Mouse (Mus musculus): ENCODE results near the gene Catip. TPM values are rescaled to one million over a fixed set of nuclear protein-coding genes. Genes with fewer than 3 reads are reported as not detected.

Catip gene
- total RNA-seq, 2 experiments from 2014 or later, result 0.82 to 1.5 TPM

DNA sequence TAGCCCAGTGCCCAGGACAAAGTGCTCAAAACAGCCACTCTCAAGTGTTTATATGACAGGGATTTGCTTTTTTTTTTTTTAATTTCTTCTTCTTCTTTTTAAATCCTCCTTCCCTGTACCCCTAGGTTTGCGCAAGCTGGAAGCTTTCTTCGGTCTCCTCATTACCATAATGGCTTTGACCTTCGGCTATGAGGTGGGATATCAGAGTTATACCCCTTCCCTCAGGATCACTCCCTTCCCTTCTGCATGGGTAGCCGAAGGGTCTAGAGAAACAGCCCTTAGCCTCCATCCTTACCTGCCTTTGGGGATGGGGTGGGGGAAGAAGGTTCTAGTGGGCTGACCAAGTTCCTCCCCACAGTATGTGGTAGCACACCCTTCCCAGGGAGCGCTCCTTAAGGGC is 18.6 kb downstream of the Catip start:
- DNase-seq (ENCODE audit: low spot score in 2 of 2), result no peak

DNA sequence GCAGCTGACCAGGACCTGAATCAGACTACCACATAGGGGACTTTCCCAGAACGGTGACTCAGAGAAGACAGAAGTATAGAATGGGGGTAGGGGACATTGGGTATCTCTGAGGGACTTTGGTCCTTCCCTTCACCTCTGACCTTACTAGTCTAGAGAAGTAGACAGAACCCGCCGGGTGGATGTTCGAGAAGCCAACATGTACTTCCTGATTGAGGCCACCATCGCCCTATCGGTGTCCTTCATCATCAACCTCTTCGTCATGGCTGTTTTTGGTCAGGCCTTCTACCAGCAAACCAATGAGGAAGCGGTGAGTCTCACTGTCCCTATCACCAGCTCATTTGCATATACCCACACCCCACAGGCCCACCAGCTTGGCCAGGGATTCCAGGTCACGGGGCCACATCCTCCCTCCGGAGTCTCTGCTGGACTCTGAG is 19.7 kb downstream of the Catip start:
- DNase-seq (ENCODE audit: low spot score in 2 of 2), result no peak

DNA sequence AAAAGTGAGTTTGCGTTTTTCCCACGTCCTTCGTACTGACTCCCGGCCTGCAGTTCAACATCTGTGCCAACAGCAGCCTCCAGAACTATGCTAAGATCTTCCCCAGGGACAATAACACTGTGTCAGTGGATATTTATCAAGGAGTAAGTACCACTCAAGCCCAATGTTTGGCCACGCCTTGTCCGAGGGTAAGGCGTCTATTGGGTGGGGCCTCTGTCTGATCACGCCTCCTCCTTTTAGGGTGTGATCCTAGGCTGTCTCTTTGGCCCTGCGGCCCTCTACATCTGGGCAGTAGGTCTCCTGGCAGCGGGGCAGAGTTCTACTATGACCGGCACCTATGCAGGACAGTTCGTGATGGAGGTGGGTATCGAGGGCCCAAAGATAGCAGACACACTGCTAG is 21.5 kb downstream of the Catip start:
- no peak for DNase-seq (ENCODE audit: low spot score in 2 of 2)

DNA sequence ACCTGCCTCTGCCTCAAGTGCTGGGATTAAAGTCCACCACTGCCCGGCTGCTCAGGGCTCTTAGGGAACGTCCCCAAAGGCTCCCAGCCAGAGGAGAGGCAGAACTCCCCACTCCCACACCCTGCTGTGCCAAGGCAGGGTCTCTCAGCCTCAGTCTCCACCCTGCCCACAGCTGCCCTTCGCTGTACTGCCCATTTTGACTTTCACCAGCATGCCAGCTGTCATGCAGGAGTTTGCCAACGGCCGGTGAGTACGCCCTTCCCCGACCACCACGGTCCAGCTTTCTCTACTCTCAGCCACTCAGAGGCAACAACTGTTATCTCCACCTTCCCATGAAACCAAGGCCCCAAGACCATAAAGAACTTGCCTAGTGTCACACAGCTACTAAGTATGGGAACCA is 22.6 kb downstream of the Catip start:
- no peak for DNase-seq (ENCODE audit: low spot score in 2 of 2)

DNA sequence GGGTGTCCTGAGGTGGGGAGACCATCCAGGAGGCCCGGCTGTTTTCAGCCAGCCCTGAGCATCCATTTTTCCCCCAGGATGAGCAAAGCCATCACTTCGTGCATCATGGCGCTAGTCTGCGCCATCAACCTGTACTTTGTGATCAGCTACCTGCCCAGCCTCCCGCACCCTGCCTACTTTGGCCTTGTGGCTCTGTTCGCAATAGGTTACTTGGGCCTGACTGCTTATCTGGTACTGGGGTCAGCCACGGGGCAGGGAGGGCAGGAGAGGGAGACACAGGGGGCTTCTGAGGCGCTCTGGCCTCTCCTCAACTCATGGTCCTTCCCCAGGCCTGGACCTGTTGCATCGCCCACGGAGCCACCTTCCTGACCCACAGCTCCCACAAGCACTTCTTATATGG is 23.2 kb downstream of the Catip start:
- no peak for DNase-seq (ENCODE audit: low spot score in 2 of 2)

DNA sequence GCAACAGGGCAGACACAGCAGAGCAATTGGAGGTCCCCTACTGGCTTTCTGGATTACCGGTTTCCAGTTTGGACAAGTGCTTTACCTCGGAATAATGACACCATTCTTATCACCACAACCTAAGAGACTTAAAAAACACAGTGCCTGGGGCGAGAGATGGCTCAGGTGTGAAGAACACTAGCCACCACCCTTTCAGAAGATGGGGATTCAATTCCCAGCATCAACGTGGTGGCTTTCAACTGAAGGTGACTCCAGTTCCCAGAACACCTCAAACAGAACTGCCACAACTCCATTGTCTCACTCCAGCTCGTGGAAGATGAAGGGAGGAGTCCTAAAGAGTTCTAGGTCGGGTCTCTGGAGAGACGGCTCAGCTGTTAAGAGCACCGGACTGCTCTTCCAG is 23.6 kb downstream of the Catip start:
- no peak for DNase-seq (ENCODE audit: low spot score in 2 of 2)

DNA sequence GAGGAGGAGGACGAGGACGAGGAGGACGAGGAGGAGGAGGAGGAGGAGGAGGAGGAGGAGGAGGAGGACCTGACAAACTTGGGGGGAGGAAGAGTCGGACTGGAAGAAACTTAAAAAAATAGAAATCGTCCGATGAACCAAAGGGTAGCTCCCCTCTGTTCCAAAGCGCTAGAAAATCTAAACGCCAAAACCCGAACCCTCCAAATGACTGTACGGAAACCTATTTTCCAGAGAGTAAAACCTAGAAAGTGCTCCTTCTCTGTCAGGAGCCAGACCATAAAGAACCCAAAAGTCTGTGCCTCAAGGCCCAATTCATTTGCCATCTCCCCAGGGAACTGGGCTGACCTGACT is 24.4 kb downstream of the Catip start:
- no peak for DNase-seq (ENCODE audit: low spot score in 2 of 2)

DNA sequence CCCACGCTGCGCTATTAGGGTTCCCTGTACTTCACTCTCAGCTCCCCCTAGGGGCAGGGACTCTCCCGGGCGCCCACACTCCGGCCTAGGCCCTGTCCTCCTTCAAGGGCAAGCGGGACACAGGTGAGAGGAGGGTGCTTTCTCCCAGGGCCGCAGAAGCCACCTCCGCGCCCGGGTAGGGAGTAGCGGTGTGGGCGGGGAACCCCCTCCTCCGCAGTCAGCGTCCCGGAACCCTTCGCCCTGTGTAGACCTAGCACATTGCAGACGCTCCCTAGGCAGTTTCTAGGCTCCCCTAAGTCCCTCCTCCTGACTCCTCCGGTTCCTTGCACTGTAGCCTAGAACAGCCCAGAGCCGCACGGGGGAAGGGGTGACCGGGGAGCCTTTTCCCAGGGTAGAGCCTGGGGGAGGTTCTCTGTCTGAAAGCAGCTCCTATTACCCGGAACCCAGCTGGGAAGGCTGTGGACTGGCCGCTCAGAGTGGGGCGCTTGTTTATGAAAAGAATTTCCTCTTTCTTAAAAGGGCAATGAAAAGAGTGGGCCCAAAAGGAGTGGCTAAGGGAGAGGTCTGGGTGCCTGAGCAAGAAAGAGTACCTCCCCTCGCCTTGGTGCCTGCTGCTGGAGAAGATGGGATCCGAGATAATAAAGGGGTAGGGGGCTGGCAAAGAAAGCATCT is 24.9 kb downstream of the Catip start:
- DNase-seq (ENCODE audit: low spot score in 2 of 2), result peak; percentile 90 to 92

DNA sequence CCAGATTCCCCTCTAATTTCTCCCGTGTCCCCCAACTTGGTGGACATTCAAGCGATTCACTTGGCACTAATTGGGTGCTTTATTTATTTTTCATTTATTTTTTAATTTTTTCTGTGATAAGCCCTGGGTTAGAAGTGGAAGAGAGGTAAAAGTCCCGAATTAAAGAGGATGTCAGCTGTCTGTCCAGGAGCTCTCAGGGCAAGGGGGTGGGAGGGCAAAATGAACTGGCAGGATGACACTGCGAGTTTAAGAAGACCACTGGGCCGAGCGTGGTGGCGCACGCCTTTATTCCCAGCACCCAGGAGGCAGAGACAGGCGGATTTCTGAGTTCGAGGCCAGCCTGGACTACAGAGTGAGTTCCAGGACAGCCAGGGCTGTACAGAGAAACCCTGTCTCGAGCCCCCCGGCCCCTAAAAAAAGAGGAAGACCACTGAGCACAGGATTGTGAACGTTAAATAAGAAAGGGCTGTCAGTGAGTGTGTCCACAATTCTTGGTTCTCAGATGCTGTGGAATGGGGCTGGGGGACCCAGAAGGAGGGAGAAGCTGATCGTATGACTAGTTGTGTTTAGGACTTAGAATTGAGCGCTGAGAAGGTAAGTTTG is 25.6 kb downstream of the Catip start:
- no peak for DNase-seq (ENCODE audit: low spot score in 2 of 2)

DNA sequence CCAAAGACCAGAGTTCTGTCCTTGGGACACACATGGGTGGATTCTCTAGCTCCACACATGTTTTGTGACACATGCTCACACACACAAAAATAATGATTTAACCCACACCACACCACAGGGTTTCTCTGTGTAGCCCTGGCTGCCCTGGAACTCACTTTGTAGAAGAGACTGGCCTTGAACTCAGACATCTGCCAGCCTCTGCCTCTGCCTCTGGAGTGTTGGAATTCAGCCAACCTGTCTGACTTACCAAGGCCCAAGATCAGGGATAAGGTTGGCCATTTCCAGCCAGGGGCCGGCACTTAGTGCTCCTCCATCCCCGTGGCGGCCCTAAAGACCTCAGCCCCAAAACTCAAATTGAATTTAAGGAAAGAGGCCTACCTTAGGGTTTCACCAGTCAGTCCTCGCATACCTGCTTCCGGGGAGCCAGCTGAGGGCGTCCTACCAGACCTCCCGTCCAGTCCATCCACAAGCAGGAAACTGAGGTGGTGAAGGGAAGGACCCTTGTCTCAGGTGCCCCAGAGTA is 26.6 kb downstream of the Catip start:
- DNase-seq (ENCODE audit: low spot score in 2 of 2), result no peak

DNA sequence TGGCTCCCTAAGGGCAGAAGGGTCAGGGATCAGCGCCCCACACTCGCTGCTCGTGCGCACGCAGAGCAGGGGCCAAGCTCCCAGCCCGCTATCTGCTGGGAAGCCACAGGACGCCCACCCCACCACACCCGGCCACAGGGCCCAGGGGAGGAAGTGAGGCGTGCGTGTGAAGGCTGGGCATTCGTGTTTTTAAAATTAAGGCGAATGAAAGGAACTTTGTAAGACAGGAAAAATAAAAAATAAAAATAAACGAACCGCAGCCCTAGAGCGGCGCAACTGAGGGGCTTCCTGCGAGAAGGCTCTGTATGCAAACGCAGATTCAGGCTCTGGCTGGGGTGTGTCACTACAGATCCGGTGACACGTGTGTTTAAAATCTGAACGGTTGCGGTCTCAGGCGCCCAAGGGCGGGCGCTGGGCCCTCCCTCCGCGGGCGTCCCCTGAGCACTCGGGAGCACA is 28.0 kb downstream of the Catip start:
- DNase-seq (ENCODE audit: low spot score in 2 of 2), result no peak

DNA sequence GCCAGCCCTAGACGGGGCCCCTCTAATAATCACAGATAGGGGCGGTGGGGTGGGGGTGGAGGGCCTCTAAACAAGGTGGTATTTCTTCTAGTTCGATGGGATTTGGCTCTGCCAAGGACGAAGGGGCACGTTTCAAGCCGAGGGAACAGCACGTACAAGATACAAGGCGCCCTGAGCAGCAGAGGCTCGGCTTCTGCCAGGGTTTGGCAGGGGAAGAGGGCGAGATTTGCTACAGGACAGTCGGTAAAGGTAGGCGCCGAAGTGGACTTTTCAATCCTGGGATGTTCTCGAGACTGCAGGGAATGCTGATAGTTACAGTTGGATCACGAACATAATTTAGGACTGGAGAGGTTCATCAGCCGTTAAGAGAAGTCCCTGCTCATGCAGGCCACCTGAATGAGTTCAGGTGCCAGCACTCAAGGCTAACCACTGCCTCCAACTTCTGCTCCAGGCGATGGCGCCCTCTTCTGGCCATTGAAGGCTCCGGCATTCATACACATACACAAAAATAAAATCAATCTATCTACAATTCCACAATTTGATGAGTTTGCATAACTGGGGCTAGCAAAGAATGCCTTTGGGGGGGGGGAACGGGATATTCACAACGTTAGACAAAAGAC is 28.5 kb downstream of the Catip start:
- peak in 1 of 2 experiments; percentile 44 for DNase-seq (ENCODE audit: low spot score in 2 of 2)

DNA sequence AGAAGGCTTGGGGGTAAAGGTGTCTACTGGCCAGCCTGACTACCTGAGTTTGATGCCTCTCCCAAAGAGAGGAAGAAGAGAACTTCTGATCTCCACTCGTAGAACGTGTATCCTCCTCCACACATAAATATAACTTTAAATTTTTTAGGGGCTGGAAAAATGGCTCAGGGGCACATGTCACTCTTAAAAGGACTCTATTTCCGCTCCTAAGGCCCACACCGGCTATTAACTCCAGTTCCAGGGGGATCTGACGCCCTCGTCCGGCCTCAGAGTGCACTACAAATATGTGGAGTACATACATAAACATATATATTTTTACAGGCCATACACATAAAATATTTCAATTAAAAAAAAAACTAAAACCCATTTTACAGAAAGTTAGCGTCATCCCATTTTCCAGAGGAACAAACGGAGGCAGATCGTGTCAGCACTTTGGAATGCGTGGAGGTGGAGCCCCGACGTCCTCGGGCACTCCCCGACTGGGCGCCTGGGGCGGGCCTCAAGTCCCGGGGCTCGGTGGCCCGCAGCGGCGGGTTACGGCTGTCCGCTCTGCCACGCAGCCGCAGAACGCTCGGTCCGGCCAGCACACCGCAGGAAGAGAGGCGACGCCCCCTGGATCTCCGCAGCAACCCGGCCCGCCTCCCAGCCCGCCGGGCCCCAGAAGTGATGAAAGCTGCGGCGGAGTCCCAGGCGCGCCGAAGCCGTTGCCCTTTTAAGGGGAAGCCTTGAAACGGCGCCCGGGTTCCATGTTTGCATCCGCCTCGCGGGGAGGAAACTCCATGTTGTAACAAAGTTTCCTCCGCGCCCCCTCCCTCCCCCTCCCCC is 29.2 kb downstream of the Catip start, which contains the start of gene Ctdsp1:
Gene Ctdsp1 (plus strand): TSS at position 586 of the 825 bp plus-strand sequence.
- peak; percentile 96 to 97 for DNase-seq (ENCODE audit: low spot score in 2 of 2)

DNA sequence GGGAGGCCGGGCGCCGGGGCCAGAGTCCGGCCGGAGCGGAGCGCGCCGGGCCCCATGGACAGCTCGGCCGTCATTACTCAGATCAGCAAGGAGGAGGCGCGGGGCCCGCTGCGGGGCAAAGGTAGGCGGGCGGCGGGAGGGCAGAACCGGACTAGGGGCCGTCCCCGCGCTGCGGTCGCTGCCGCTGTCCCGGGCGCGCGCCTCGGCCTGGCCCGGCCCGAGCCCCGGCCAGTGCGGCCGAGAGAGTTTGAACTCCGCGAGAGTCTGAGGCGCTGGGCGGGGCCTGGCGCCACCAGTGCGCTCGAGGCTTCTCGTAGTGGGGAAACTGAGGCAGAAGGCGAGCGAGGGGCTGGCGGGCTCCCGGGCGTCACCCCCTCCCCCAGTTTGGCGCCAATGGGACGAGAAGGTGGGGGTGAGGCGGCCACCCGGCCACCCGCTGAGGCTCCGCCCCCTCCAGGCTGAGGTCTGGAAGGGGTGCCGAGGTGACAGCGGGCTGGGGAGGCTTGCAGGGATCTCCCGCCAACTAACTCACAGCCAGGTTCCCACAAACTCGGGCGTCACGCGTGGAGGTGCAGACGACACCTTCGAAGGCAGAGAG is 30.0 kb downstream of the Catip start:
- DNase-seq (ENCODE audit: low spot score in 2 of 2), result peak; percentile 28 to 44

DNA sequence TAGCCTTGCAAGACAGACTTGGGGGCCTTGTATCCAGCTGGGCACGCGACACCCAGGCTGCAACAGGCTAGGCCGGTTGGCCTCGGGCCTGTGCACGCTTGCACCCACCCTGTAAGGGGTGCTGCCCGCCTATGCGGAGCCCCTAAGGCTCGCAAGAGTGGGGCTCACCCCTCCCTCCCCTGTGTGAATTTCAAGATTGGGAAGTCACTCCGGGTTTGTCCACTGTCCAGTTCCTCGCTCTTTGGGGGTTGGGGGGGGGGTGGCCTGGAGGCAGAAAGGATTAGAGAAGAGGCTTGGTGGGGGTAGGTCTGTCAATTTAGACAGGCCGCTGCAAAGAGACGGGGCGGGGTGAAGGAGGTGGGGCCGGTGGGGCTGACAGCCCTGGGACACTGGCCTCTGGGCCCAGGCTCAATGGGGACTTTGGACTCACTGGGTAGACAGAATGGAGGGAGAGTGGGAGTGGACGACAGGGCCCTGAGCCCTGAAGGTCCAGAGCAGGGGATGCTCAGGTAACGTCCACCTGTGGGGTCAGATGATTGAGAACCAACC is 30.6 kb downstream of the Catip start:
- DNase-seq (ENCODE audit: low spot score in 2 of 2), result no peak

DNA sequence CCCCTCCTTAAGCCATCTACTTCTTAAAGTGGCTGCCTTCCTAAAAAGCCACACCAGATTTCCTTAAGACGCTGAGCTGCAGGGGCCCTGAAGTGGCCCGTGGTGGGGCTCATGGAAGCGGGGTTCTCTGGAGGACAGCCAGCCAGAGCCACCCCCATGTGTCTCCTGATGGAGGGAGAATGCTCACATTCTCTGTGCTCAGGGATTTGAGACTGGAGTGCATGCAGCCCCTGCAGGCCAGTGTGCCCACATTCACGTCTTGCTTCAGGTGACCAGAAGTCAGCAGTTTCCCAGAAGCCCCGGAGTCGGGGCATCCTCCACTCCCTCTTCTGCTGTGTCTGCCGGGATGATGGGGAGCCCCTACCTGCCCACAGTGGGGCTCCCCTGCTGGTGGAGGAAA is 31.1 kb downstream of the Catip start:
- DNase-seq (ENCODE audit: low spot score in 2 of 2), result no peak

DNA sequence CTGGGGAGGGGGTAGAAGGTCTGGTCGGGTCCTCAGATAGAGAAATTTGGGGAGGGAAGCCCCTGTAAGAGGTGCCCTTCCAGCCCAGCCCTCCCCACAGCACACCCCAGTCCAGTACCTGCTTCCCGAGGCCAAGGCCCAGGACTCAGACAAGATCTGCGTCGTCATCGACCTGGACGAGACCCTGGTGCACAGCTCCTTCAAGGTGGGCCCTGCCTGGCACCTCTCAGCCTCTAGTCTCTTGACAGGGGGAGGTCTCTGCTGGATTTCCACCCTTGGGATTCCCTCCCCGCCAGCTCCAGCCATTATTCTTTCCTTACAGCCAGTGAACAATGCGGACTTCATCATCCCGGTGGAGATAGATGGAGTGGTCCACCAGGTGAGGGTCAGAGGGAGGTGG is 31.8 kb downstream of the Catip start:
- DNase-seq (ENCODE audit: low spot score in 2 of 2), result no peak

DNA sequence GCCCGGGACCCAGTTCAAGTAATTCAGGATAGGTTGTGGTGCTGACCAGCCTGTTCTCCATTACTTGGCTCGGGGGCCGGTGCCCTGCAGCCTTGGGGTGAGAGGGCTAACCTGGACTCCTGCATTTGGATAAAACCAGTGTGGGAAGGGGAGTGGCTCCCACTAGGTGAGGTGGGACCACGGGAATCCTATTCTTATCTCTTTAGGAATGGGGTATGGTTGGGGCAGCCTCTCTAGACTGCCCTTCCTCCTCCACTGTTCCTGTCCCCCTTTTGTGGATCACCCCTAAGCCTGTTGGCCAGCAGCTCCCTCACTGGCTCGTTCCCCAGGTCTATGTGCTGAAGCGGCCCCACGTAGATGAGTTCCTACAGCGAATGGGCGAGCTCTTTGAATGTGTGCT is 32.4 kb downstream of the Catip start:
- no peak for DNase-seq (ENCODE audit: low spot score in 2 of 2)

DNA sequence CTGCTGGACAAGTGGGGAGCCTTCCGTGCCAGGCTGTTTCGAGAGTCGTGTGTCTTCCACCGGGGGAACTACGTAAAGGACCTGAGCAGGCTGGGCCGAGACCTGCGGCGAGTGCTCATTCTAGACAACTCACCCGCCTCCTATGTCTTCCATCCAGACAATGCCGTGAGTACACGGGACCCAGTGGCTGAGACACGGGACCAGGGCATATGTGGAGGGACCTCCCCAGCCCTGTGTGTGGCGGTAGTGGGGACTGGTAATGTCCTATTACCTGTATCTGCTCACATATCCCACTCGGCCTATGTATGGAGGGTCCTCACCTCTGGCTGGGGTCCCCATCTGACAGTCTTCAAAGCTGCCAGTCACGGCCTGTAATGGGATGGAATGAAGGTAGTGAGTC is 33.0 kb downstream of the Catip start:
- no peak for DNase-seq (ENCODE audit: low spot score in 2 of 2)

DNA sequence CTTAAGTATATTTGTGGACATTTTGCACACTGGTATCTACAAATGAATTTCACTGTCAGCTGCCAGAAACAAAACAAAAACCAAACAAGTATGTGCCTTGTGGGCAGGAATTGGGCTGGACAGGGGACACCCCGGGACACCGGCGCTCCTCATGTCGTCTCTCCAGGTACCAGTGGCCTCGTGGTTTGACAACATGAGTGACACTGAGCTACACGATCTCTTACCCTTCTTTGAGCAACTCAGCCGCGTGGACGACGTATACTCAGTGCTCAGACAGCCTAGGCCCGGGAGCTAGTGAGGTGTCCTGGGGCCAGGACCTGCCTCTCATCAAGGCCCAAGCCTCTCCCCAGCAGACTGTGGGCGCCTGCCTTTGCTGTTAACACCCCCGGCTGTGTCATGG is 33.4 kb downstream of the Catip start:
- DNase-seq (ENCODE audit: low spot score in 2 of 2), result no peak

Data from left cerebral cortex, adult 18-20 months (tissue).